Mouse (Mus musculus): ENCODE data around the gene Hps5.
"Not testable (repeated sequence)": the region's sequence is repeated elsewhere in the genome, so short reads cannot be mapped to it uniquely, and the experiment has no call there.

The Hps5 gene

GRCm38 (mm10) chr7:46795287-46796205, at the start of gene Hps5, which contains the start of gene Gtf2h1:
Hps5 (minus strand) TSS chr7:46796064.
Gtf2h1 (plus strand) TSS chr7:46796103.
- DNase-seq (ENCODE audit: low spot score): peak; percentile 96

GRCm38 (mm10) chr7:46845211-46845977, 49.5 kb upstream of the Hps5 start:
- DNase-seq (ENCODE audit: low spot score): peak; percentile 85

- no peak for DNase-seq (ENCODE audit: low spot score)
Observed at GRCm38 (mm10) chr7:46843576-46843975, 47.7 kb upstream of the Hps5 start.

- DNase-seq (ENCODE audit: low spot score): no peak
Observed at GRCm38 (mm10) chr7:46842278-46842677, 46.4 kb upstream of the Hps5 start.

GRCm38 (mm10) chr7:46840787-46841525, 45.1 kb upstream of the Hps5 start, which contains the start of gene Ldha:
Ldha (plus strand) TSS chr7:46841475.
- DNase-seq (ENCODE audit: low spot score): no peak

GRCm38 (mm10) chr7:46840326-46840725, 44.5 kb upstream of the Hps5 start:
- no peak for DNase-seq (ENCODE audit: low spot score)

GRCm38 (mm10) chr7:46839861-46840260, 44.0 kb upstream of the Hps5 start:
- no peak for DNase-seq (ENCODE audit: low spot score)

GRCm38 (mm10) chr7:46839446-46839845, 43.6 kb upstream of the Hps5 start:
- DNase-seq (ENCODE audit: low spot score): no peak

GRCm38 (mm10) chr7:46838891-46839302, 43.0 kb upstream of the Hps5 start:
- peak; percentile 46 for DNase-seq (ENCODE audit: low spot score)

- DNase-seq (ENCODE audit: low spot score): peak; percentile 44
Observed at GRCm38 (mm10) chr7:46838104-46838671, 42.3 kb upstream of the Hps5 start.

- no peak for DNase-seq (ENCODE audit: low spot score)
Observed at GRCm38 (mm10) chr7:46837073-46837472, 41.2 kb upstream of the Hps5 start.

GRCm38 (mm10) chr7:46836357-46836756, 40.5 kb upstream of the Hps5 start:
- no peak for DNase-seq (ENCODE audit: low spot score)

- no peak for DNase-seq (ENCODE audit: low spot score)
Observed at GRCm38 (mm10) chr7:46834994-46835610, 39.2 kb upstream of the Hps5 start.

GRCm38 (mm10) chr7:46833670-46834255, 37.9 kb upstream of the Hps5 start:
- no peak for DNase-seq (ENCODE audit: low spot score)

- no peak for DNase-seq (ENCODE audit: low spot score)
Observed at GRCm38 (mm10) chr7:46833266-46833665, 37.4 kb upstream of the Hps5 start.

- not testable (repeated sequence) for DNase-seq (ENCODE audit: low spot score)
Observed at GRCm38 (mm10) chr7:46832112-46832810, 36.4 kb upstream of the Hps5 start.

GRCm38 (mm10) chr7:46831693-46832092, 35.8 kb upstream of the Hps5 start:
- DNase-seq (ENCODE audit: low spot score): no peak

GRCm38 (mm10) chr7:46830799-46831590, 35.1 kb upstream of the Hps5 start:
- no peak for DNase-seq (ENCODE audit: low spot score)

GRCm38 (mm10) chr7:46829911-46830310, 34.0 kb upstream of the Hps5 start:
- no peak for DNase-seq (ENCODE audit: low spot score)
